In genomic region chr10:81010851-81011250, GRCm38 (mm10) we compare ENCODE assay signal across 16 mouse cellular contexts. TPM values are rescaled to one million over a fixed set of nuclear protein-coding genes. Genes with fewer than 3 reads are reported as not detected.
A peak's percentile ranks its signal among the peaks of the same experiment; 100 is the strongest.
DNase-seq lines count a peak whose midpoint lies in the region; ATAC-seq and TF ChIP-seq lines count a peak whose summit lies in the region.
"Had no signal": no experiment of that assay in that cellular context is flagged by ENCODE, and none has a peak within 500 bp of the region (broad histone marks: within the 10 kb centered on the region; RNA-seq: fewer than 3 reads in every experiment).

No protein-coding gene starts in this region.

- intact Hi-C loops in heart, postnatal 10 days (cut with DNase I), result no loop called here
- intact Hi-C loops in heart, adult 2 months (cut with DNase I), result no loop called here

- no peak overlapping the region for H3K9ac ChIP-seq in heart, adult 2 months (ENCODE audit: low read depth, low read length)
- H3K9ac ChIP-seq: embryonic facial prominence, embryonic 15.5 days; limb, embryonic 15.5 days; liver, postnatal 0 days had no signal

- no peak for TF ChIP-seq POLR2A in heart, adult 2 months (IDR thresholded peaks at IDR 0.05; ENCODE audit: insufficient read depth, low read depth, low read length)

- no peaks in the 10 kb centered on the region for H3K79me2 ChIP-seq in heart, adult 2 months (replicated peaks; ENCODE audit: control insufficient read depth, insufficient read depth, low read length)

- no peak for ATAC-seq in G1E (ENCODE audit: extremely low read depth, insufficient number of reproducible peaks, low FRiP score, poor library complexity, severe bottlenecking)
- ATAC-seq: liver, postnatal 0 days had no signal

- no peak overlapping the region for H3K27ac ChIP-seq in heart, adult 2 months
- peak overlapping the region; percentile 64; the same call in 1 of the 2 replicates for H3K27ac ChIP-seq in layer of hippocampus, adult 2 months
- H3K27ac ChIP-seq: embryonic facial prominence, embryonic 15.5 days; limb, embryonic 15.5 days had no signal

- TF ChIP-seq EP300 in heart, adult 2 months (IDR thresholded peaks at IDR 0.05; ENCODE audit: insufficient read depth, low read depth, low read length), result no peak

- no peaks in the 10 kb centered on the region for H3K4me1 ChIP-seq in heart, adult 2 months (ENCODE audit: control insufficient read depth, insufficient read depth, low read length)
- H3K4me1 ChIP-seq in G1E (ENCODE audit: insufficient read depth, low read depth, low read length), result peaks cover 31% of the 10 kb centered on the region

- H3K9me3 ChIP-seq in G1E (replicated peaks), result no peaks in the 10 kb centered on the region
- H3K9me3 ChIP-seq: embryonic facial prominence, embryonic 15.5 days; limb, embryonic 15.5 days had no signal

- H3K4me3 ChIP-seq in heart, adult 2 months, result no peak overlapping the region
- no peak overlapping the region for H3K4me3 ChIP-seq in layer of hippocampus, adult 2 months
- H3K4me3 ChIP-seq in G1E (ENCODE audit: low read depth, low read length), result peak overlapping the region; percentile 20; the same call in 1 of the 2 replicates
- H3K4me3 ChIP-seq: embryonic facial prominence, embryonic 15.5 days; limb, embryonic 15.5 days; myocyte had no signal

- H3K27me3 ChIP-seq in heart, adult 2 months (ENCODE audit: control insufficient read depth, insufficient read depth, low read length), result no peaks in the 10 kb centered on the region
- peaks cover 41% of the 10 kb centered on the region for H3K27me3 ChIP-seq in G1E (ENCODE audit: insufficient read depth, low read length)
- H3K27me3 ChIP-seq: embryonic facial prominence, embryonic 15.5 days had no signal

- no peaks in the 10 kb centered on the region for H3K36me3 ChIP-seq in heart, adult 2 months (ENCODE audit: control insufficient read depth, insufficient read depth, low read length)
- H3K36me3 ChIP-seq in G1E (replicated peaks), result no peaks in the 10 kb centered on the region
- H3K36me3 ChIP-seq: embryonic facial prominence, embryonic 15.5 days; limb, embryonic 15.5 days had no signal

- no peak for TF ChIP-seq CTCF in heart, adult 2 months (IDR thresholded peaks at IDR 0.05)
- no peak for TF ChIP-seq CTCF in layer of hippocampus, adult 2 months (conservative IDR thresholded peaks at IDR 0.05)
- no peak for TF ChIP-seq CTCF in G1E (IDR thresholded peaks at IDR 0.05; ENCODE audit: low read depth, low read length)

- DNase-seq in heart, postnatal 10 days, result peak; percentile 33 to 61
- no peak for DNase-seq in heart, adult 2 months
- DNase-seq in layer of hippocampus, adult 2 months (ENCODE audit: low spot score in 2 of 2), result no peak
- DNase-seq in layer of hippocampus, postnatal 36 days, result no peak
- DNase-seq in G1E (ENCODE audit: low spot score), result no peak
- DNase-seq in Muller cell, postnatal 12 days (ENCODE audit: inconsistent ontology term), result peak; percentile 67
- DNase-seq in thymus, postnatal 4 days, result no peak
- DNase-seq: adrenal gland, postnatal 14 days; heart, adult 18-20 months; heart, postnatal 36 days; liver, postnatal 0 days; lung, postnatal 4 days had no signal

- 45% methylated on average over 6 of the region's 6 CpGs for WGBS in heart, adult 2 months

RNA-seq across cellular contexts. Expression of gene Gng7, which starts 3.9 kb away (rescaled TPM):
- 1 to 10 TPM in 1 of 2 experiments, under 1 TPM in 1; 0.67 to 1.1 TPM for total RNA-seq in heart, postnatal 10 days (2021)
- total RNA-seq in heart, adult 2 months (2021), result under 1 TPM; 0.50 to 0.63 TPM
- polyA plus RNA-seq in heart, adult 2 months (2012; rRNA removed), result 0.68 and 1.1 TPM in 2 replicates
- total RNA-seq in layer of hippocampus, adult 2 months (2021), result 100 to 1,000 TPM; 161 to 176 TPM
- total RNA-seq in layer of hippocampus, postnatal 36 days (2021), result 100 to 1,000 TPM; 161 to 175 TPM
- total RNA-seq in G1E (2014; fragmentation: Nextera tagmentation) (0.90 and 1.7 TPM in 2 replicates), G1E (2017) (0.33 and 0.58 TPM in 2 replicates)
- polyA plus RNA-seq in G1E (2012), result 0.65 and 0.87 TPM in 2 replicates
- total RNA-seq: neutrophil, adult 5-6 weeks had no signal

RNA-seq across cellular contexts. Expression of gene Diras1, which starts 14.6 kb away (rescaled TPM):
- not detected for total RNA-seq in heart, postnatal 10 days (2021)
- not detected for total RNA-seq in heart, adult 2 months (2021)
- 0.04 and 0.06 TPM in 2 replicates for polyA plus RNA-seq in heart, adult 2 months (2012; rRNA removed)
- 100 to 1,000 TPM in 1 of 2 experiments, 10 to 100 TPM in 1; 95.2 to 100 TPM for total RNA-seq in layer of hippocampus, adult 2 months (2021)
- total RNA-seq in layer of hippocampus, postnatal 36 days (2021), result 10 to 100 TPM; 96.5 to 98.1 TPM
- total RNA-seq in G1E (2014; fragmentation: Nextera tagmentation) (not detected in 2 replicates), G1E (2017) (0.44 TPM in 1 of 2 replicates, not detected in the other)
- polyA plus RNA-seq in G1E (2012), result 0.02 TPM in 1 of 2 replicates, not detected in the other
- total RNA-seq: heart, adult 18-20 months; heart, postnatal 36 days; neutrophil, adult 5-6 weeks had no signal
- polyA plus RNA-seq: liver, postnatal 0 days had no signal

RNA-seq across cellular contexts. Expression of gene Slc39a3, which starts 26.4 kb away (rescaled TPM):
- 10 to 100 TPM; 11.5 to 13.0 TPM for total RNA-seq in heart, postnatal 10 days (2021)
- 10 to 100 TPM; 13.9 to 14.4 TPM for total RNA-seq in heart, adult 2 months (2021)
- polyA plus RNA-seq in heart, adult 2 months (2012; rRNA removed), result 20.5 and 21.9 TPM in 2 replicates
- 10 to 100 TPM; 60.8 to 66.1 TPM for total RNA-seq in layer of hippocampus, adult 2 months (2021)
- total RNA-seq in layer of hippocampus, postnatal 36 days (2021), result 10 to 100 TPM; 69.6 to 71.4 TPM
- total RNA-seq in G1E (2014; fragmentation: Nextera tagmentation) (2.8 and 3.4 TPM in 2 replicates), G1E (2017) (7.4 and 9.9 TPM in 2 replicates)
- 8.2 and 9.6 TPM in 2 replicates for polyA plus RNA-seq in G1E (2012)

RNA-seq across cellular contexts. Expression of gene Sgta, which starts 49.1 kb away (rescaled TPM):
- 100 to 1,000 TPM; 103 to 106 TPM for total RNA-seq in heart, postnatal 10 days (2021)
- total RNA-seq in heart, adult 2 months (2021), result 10 to 100 TPM; 84.5 to 90.1 TPM
- 158 and 161 TPM in 2 replicates for polyA plus RNA-seq in heart, adult 2 months (2012; rRNA removed)
- total RNA-seq in layer of hippocampus, adult 2 months (2021), result 100 to 1,000 TPM; 176 TPM
- 100 to 1,000 TPM; 174 to 175 TPM for total RNA-seq in layer of hippocampus, postnatal 36 days (2021)
- total RNA-seq in G1E (2014; fragmentation: Nextera tagmentation), result 69.9 and 71.1 TPM in 2 replicates
- total RNA-seq in G1E (2017), result 52.4 and 56.2 TPM in 2 replicates
- 178 and 186 TPM in 2 replicates for polyA plus RNA-seq in G1E (2012)

RNA-seq across cellular contexts. Expression of gene Thop1, which starts 59.0 kb away (rescaled TPM):
- total RNA-seq in heart, postnatal 10 days (2021), result 10 to 100 TPM; 11.5 to 14.9 TPM
- total RNA-seq in heart, adult 2 months (2021), result 10 to 100 TPM; 11.3 to 15.5 TPM
- 15.2 and 17.0 TPM in 2 replicates for polyA plus RNA-seq in heart, adult 2 months (2012; rRNA removed)
- 10 to 100 TPM; 52.0 to 52.6 TPM for total RNA-seq in layer of hippocampus, adult 2 months (2021)
- total RNA-seq in layer of hippocampus, postnatal 36 days (2021), result 10 to 100 TPM; 48.9 to 55.3 TPM
- 13.1 and 15.9 TPM in 2 replicates for total RNA-seq in G1E (2014; fragmentation: Nextera tagmentation)
- 19.0 and 23.6 TPM in 2 replicates for total RNA-seq in G1E (2017)
- polyA plus RNA-seq in G1E (2012), result 81.6 and 95.0 TPM in 2 replicates

Comparison
In these comparisons a context has a peak if more than half of its experiments do, and no peak if none do; other contexts are left out.
1. DNase-seq: peak in heart, postnatal 10 days (2 of 2) and Muller cell, postnatal 12 days (single experiment); none in heart, adult 2 months (0 of 2), layer of hippocampus, adult 2 months (0 of 2), layer of hippocampus, postnatal 36 days (0 of 2), G1E (single experiment) and thymus, postnatal 4 days (single experiment).
2. RNA of gene Gng7, which starts 3.9 kb away (total RNA-seq): 161 to 176 TPM in layer of hippocampus, adult 2 months and 161 to 175 TPM in layer of hippocampus, postnatal 36 days; 0.67 to 1.1 TPM in heart, postnatal 10 days, 0.33 to 1.7 TPM in G1E and 0.50 to 0.63 TPM in heart, adult 2 months; every median in the first group is over 10 times any median in the second.
3. RNA of gene Diras1, which starts 14.6 kb away (total RNA-seq): 95.2 to 100 TPM in layer of hippocampus, adult 2 months and 96.5 to 98.1 TPM in layer of hippocampus, postnatal 36 days; 0.44 TPM in G1E, not detected in heart, adult 2 months and not detected in heart, postnatal 10 days; every median in the first group is over 10 times any median in the second.
4. RNA of gene Slc39a3, which starts 26.4 kb away (total RNA-seq): 69.6 to 71.4 TPM in layer of hippocampus, postnatal 36 days and 60.8 to 66.1 TPM in layer of hippocampus, adult 2 months; 13.9 to 14.4 TPM in heart, adult 2 months, 11.5 to 13.0 TPM in heart, postnatal 10 days and 2.8 to 9.9 TPM in G1E; every median in the first group is over 4 times any median in the second.